ENCODE assay signal across 8 mouse cellular contexts in the genomic region with DNA sequence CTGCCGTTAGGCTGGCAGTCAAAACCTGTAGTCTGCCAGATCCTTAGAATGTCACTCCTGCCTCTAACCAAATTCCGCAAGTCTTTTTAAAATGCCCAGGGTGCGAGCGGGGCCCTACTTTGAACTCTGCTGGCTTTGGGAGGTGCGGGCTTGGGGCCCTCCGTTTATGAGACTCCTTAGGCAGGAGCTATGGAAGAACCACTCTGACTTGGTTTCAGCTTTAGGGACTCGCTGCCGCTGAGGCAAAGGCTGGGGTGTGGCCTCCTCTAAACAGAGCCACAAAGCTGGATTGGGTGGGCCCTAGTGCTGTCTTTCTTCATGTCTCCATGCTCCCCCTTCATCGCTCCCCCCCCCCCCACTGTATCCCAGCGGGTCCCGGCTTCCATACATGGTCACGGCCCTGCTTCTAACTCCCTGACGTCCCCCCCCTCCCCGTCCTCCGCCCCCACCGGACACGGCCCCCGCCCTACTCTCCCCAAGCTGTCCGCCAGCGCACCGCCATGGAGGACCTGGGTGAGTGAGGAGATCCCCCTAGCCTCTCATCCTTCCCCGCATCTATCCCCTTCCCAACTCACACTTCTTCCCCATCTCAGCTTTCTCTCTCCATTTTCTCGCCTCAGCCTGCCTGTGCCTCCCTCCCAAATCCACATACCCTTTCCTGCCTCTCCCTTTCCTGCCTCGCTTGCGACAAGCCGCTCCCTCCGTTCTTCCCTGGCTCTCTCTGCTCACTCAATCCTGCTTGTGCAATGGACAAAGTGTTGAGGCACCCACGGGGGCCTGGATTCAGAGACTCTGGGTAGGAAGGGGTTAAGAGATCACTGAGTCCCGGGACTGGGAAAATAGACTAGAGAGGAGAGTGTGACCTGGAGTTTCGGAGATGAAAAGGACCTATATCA. TPM values are rescaled to one million over a fixed set of nuclear protein-coding genes. Genes with fewer than 3 reads are reported as not detected.
DNase-seq lines count a peak whose midpoint lies in the region; ATAC-seq and TF ChIP-seq lines count a peak whose summit lies in the region.

Gene Tgfb1i1 (plus strand): TSS at position 317 of the 896 bp plus-strand sequence.

- TF ChIP-seq CTCF in cortical plate, adult 2 months (IDR thresholded peaks at IDR 0.05; ENCODE audit: extremely low read depth, insufficient read depth, low read length) = no peak

- H3K9me3 ChIP-seq in kidney, embryonic 14.5 days (ENCODE audit: control insufficient read depth, low read length) = no peaks in the 10 kb centered on the region
- no peaks in the 10 kb centered on the region for H3K9me3 ChIP-seq in hindbrain, embryonic 14.5 days (ENCODE audit: control insufficient read depth, low read length)
- H3K9me3 ChIP-seq in limb, embryonic 12.5 days = no peaks in the 10 kb centered on the region
- H3K9me3 ChIP-seq in midbrain, embryonic 14.5 days (ENCODE audit: control insufficient read depth, low read length) = no peaks in the 10 kb centered on the region

- no peaks in the 10 kb centered on the region for H3K27me3 ChIP-seq in kidney, embryonic 14.5 days (ENCODE audit: control insufficient read depth, insufficient read depth, low read length)
- no peaks in the 10 kb centered on the region for H3K27me3 ChIP-seq in hindbrain, embryonic 14.5 days (ENCODE audit: control insufficient read depth, insufficient read depth, low read length)
- H3K27me3 ChIP-seq in limb, embryonic 12.5 days = peaks cover 10% of the 10 kb centered on the region; the same call in 1 of the 2 replicates
- H3K27me3 ChIP-seq in midbrain, embryonic 14.5 days (ENCODE audit: control insufficient read depth, insufficient read depth, low read length) = peaks cover 1% of the 10 kb centered on the region; the same call in 1 of the 2 replicates

- peak within 1 kb of the TSS; percentile 91 for H3K27ac ChIP-seq in kidney, embryonic 14.5 days (ENCODE audit: low read depth, low read length)
- H3K27ac ChIP-seq in cortical plate, adult 2 months (ENCODE audit: insufficient read depth, low read length) = peak within 1 kb of the TSS; percentile 82
- H3K27ac ChIP-seq in hindbrain, embryonic 14.5 days = peak within 1 kb of the TSS; percentile 53
- H3K27ac ChIP-seq in limb, embryonic 12.5 days = peak within 1 kb of the TSS; percentile 81
- peak within 1 kb of the TSS; percentile 67 for H3K27ac ChIP-seq in midbrain, embryonic 14.5 days (replicated peaks; ENCODE audit: low read depth, low read length)

- peaks cover 37% of the 10 kb centered on the region for H3K36me3 ChIP-seq in kidney, embryonic 14.5 days (ENCODE audit: control insufficient read depth, insufficient read depth, low read length)
- H3K36me3 ChIP-seq in hindbrain, embryonic 14.5 days (replicated peaks; ENCODE audit: control insufficient read depth, insufficient read depth) = peaks cover 31% of the 10 kb centered on the region
- peaks cover 36% of the 10 kb centered on the region for H3K36me3 ChIP-seq in limb, embryonic 12.5 days
- H3K36me3 ChIP-seq in midbrain, embryonic 14.5 days (ENCODE audit: control insufficient read depth, insufficient read depth, low read length) = peaks cover 28% of the 10 kb centered on the region

- H3K4me1 ChIP-seq in kidney, embryonic 14.5 days (ENCODE audit: control insufficient read depth, insufficient read depth, low read length) = peaks cover 16% of the 10 kb centered on the region
- no peaks in the 10 kb centered on the region for H3K4me1 ChIP-seq in cortical plate, adult 2 months (ENCODE audit: control insufficient read depth, insufficient read depth, low read length)
- H3K4me1 ChIP-seq in hindbrain, embryonic 14.5 days (replicated peaks; ENCODE audit: control insufficient read depth, insufficient read depth, low read length) = peaks cover 5% of the 10 kb centered on the region; the same call in 1 of the 2 replicates
- H3K4me1 ChIP-seq in limb, embryonic 12.5 days (replicated peaks) = peaks cover 15% of the 10 kb centered on the region
- H3K4me1 ChIP-seq in midbrain, embryonic 14.5 days (ENCODE audit: control insufficient read depth, insufficient read depth, low read length) = peaks cover 7% of the 10 kb centered on the region; the same call in 1 of the 2 replicates

- ATAC-seq in kidney, embryonic 14.5 days (ENCODE audit: low FRiP score, low TSS enrichment) = peak; percentile 82
- ATAC-seq in hindbrain, embryonic 14.5 days (ENCODE audit: low FRiP score) = peak; percentile 62
- peak; percentile 44; the same call in 1 of the 2 replicates for ATAC-seq in limb, embryonic 12.5 days (ENCODE audit: insufficient number of reproducible peaks, insufficient read depth, low FRiP score, low TSS enrichment, low read depth)
- peak; percentile 31; the same call in 1 of the 2 replicates for ATAC-seq in midbrain, embryonic 14.5 days (ENCODE audit: low FRiP score, low TSS enrichment)

- peak; percentile 68; the same call in 1 of the 2 replicates for TF ChIP-seq POLR2A in cortical plate, adult 2 months (IDR thresholded peaks at IDR 0.05; ENCODE audit: extremely low read depth, insufficient read depth, low read length)

- H3K4me3 ChIP-seq in kidney, embryonic 14.5 days (ENCODE audit: low read length) = peak within 1 kb of the TSS; percentile 58
- H3K4me3 ChIP-seq in cortical plate, adult 2 months (ENCODE audit: insufficient read depth, low read length) = peak within 1 kb of the TSS; percentile 62
- peak within 1 kb of the TSS; percentile 28 for H3K4me3 ChIP-seq in hindbrain, embryonic 14.5 days (replicated peaks; ENCODE audit: low read length)
- H3K4me3 ChIP-seq in limb, embryonic 12.5 days (replicated peaks) = peak within 1 kb of the TSS; percentile 47
- H3K4me3 ChIP-seq in midbrain, embryonic 14.5 days (replicated peaks; ENCODE audit: low read depth, low read length) = peak within 1 kb of the TSS; percentile 37

- DNase-seq in kidney, adult 9 months = no peak
- peak; percentile 56 for DNase-seq in gastrocnemius, adult 18-20 months (ENCODE audit: low spot score)
- DNase-seq in hindbrain, embryonic 14.5 days (ENCODE audit: low spot score) = peak; percentile 34
- peak; percentile 55 for DNase-seq in midbrain, embryonic 14.5 days
- DNase-seq in testis, postnatal 10 days (ENCODE audit: low spot score) = peak; percentile 77

- H3K9ac ChIP-seq in kidney, embryonic 14.5 days (ENCODE audit: low read depth, low read length) = peak within 1 kb of the TSS; percentile 74
- peak within 1 kb of the TSS; percentile 40 for H3K9ac ChIP-seq in hindbrain, embryonic 14.5 days
- peak within 1 kb of the TSS; percentile 57 for H3K9ac ChIP-seq in limb, embryonic 12.5 days (replicated peaks)
- peak within 1 kb of the TSS; percentile 55 for H3K9ac ChIP-seq in midbrain, embryonic 14.5 days (replicated peaks; ENCODE audit: low read length)

- 3% methylated on average over 27 of the region's 30 CpGs for WGBS in kidney, embryonic 14.5 days
- WGBS in hindbrain, embryonic 14.5 days = 2% methylated on average over 28 of the region's 30 CpGs
- WGBS in limb, embryonic 12.5 days = 3% methylated on average over 20 of the region's 30 CpGs
- 2% methylated on average over 30 of the region's 30 CpGs for WGBS in midbrain, embryonic 14.5 days

- H3K4me2 ChIP-seq in kidney, embryonic 14.5 days (replicated peaks; ENCODE audit: low read depth, low read length) = peak within 1 kb of the TSS; percentile 76
- H3K4me2 ChIP-seq in hindbrain, embryonic 14.5 days (replicated peaks) = peak within 1 kb of the TSS; percentile 48
- peak within 1 kb of the TSS; percentile 68 for H3K4me2 ChIP-seq in limb, embryonic 12.5 days
- H3K4me2 ChIP-seq in midbrain, embryonic 14.5 days (ENCODE audit: low read length) = peak within 1 kb of the TSS; percentile 56

RNA-seq across cellular contexts. Expression of gene Tgfb1i1, which starts in this region (rescaled TPM):
- 44.3 and 61.7 TPM in 2 replicates for polyA plus RNA-seq in kidney, embryonic 14.5 days (2014; fragmentation: Nextera tagmentation; extraction: Ambion mirVana)
- polyA plus RNA-seq in cortical plate, adult 2 months (2012; rRNA removed) = 16.4 and 17.6 TPM in 2 replicates
- total RNA-seq in gastrocnemius, adult 18-20 months (2021) = 1 to 10 TPM; 5.5 to 7.0 TPM
- 23.5 and 27.8 TPM in 2 replicates for polyA plus RNA-seq in hindbrain, embryonic 14.5 days (2014; fragmentation: Nextera tagmentation; extraction: Ambion mirVana)
- 22.3 and 27.7 TPM in 2 replicates for polyA plus RNA-seq in limb, embryonic 12.5 days (2016; fragmentation: Nextera tagmentation; extraction: Ambion mirVana)
- polyA plus RNA-seq in midbrain, embryonic 14.5 days (2014; fragmentation: Nextera tagmentation; extraction: Ambion mirVana) = 10.8 and 20.2 TPM in 2 replicates

Comparison
In these comparisons a context has a peak if more than half of its experiments do, and no peak if none do; other contexts are left out.
1. ATAC-seq: peak in every context shown above with its lines; median percentile 82 in kidney, embryonic 14.5 days; 62 in hindbrain, embryonic 14.5 days; 44 in limb, embryonic 12.5 days; 31 in midbrain, embryonic 14.5 days.